Mouse (Mus musculus) adrenal gland, postnatal 14 days (tissue): ENCODE measurements around the gene Tmem37. TPM values are rescaled to one million over a fixed set of nuclear protein-coding genes. Genes with fewer than 3 reads are reported as not detected.

Source experiments
- DNase-seq: peaks from one replicate; pipeline ENCODE4 v3.0.0; 2021; ENCODE audit warnings: mixed read lengths
- total RNA-seq: library from RNA; stranded (reverse); gene quantifications from 2 replicates; pipeline ENCODE4 v1.2.3, GENCODE M21; 2021

The Tmem37 gene
- total RNA-seq, 1 experiment from 2014 or later, result 26.9 TPM

DNA sequence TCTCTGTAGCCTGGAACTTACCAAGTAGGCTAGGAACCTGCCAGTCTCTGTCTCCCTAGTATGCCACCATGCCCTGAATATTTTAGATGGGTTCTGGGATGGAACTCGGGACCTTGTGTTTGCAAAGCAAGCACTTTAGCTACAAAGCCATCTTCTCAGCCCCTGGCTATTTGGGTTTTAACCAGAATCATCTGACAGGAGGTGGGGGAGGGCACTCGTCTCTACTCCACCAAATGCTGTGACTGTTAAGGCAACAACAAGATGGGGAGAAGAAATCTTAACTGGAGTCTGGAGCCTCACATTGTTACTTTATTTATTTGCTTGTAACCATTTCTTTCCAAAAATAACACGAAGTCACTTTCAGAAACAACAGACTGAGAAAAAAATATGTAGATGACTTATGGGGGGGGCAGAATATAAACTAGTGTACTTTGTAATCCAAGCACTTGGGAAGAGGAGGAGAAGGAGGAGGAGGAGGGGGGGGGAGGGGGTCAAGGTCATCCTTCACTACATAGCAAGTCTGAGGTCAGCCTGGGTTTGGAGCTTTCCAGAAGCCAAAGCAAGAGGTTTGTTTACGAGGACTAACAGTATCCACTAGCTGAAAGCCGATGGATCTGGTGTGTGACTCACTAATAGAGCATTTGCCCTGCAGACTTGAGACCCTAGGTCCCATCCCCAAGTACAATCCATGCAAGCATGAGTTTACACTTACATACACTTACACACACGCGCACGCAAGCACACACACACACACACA lies 16.0 kb downstream of the Tmem37 start:
- no peak for DNase-seq

DNA sequence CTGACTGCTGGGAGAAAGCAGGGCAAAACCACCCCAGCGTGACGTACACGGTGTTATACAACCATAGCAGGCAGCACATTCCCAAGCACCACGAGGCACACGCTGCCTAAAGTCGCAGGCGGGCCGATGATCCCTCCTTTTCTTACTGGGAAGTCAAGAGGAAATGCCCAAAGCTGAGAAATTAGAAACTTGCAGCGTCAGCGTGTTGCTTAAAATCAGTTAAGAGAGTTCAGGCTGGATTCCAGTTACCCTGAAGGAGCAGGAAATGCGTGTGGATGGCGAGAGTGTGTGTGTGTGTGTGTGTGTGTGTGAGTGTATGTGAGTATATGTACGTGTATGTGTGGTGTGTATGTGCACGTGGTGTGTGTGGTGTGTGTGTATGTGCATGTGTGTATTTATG lies 16.8 kb downstream of the Tmem37 start:
- DNase-seq, result no peak

DNA sequence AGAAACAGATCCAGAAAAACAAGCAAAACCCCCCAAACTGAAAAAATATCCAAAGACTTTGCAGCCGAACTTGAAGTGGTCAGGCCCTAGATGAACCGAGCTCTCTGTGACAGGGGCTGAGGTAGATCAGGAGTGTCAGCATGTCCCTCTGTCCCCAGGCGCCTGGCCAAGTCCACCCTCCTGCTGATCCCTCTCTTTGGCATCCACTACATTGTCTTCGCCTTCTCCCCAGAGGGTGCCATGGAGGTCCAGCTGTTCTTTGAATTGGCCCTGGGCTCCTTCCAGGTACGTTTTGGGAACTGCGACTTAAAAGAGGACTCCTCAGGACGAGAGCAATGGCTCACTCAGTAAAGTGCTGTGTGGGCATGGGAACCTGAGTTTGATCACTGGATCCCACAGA lies 17.6 kb downstream of the Tmem37 start:
- no peak for DNase-seq

DNA sequence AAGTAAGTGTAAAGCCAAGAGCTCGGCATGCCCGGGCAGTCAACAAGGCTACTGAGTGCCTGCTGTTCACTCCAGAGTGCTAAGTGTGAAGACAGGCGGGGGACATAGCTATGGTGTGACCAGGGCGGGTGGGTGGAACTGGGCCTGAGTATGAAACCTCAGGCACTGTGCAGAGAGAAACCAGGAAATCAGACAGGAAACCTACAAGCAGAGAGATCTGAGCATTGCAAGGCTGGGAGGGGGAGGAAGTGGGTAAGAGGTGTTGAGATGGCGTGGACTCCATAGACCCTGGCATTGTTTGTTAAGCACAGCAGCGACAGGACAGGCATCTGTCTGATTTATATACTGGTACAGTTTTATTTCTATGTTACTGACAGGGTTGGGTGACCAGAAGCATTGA lies 18.4 kb downstream of the Tmem37 start:
- peak; percentile 15 for DNase-seq

DNA sequence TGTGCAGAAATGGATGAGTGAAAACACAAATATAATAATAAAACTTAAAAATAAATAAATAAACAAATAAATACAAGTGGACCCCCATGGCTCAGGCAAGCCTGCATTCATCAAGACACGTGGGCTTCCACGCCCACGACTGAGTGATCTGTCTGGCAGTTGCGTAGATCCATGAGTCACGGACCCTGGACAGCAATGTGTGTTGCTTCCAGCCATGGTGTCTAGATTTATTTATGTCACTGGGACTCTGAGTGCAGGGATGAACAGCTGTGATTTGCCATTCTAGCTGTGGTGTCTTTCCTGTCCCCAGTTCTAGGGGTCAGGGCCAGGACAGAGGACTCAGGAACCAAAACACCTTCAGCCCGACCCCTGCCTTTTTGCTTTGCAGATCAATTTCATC lies 18.9 kb downstream of the Tmem37 start:
- peak; percentile 79 for DNase-seq

DNA sequence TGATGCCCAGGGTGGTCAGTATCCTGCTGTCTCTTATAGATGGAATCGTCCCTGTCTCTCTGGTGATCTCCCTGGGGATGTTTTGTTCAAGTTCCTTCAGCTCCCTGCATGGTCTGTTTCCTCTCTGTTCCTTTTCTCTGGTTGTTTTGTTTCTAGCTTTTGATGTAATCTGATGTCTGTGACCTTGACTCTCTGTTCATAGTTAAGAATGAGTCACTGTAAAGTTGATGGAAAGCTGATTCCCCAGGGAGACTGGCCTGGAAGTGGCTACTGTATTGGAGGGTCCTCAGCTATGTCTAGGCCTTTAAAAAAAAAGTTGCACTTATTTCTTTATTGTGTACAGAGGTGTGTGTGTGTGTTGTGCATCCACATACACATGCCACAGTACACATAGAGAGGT lies 22.8 kb downstream of the Tmem37 start:
- DNase-seq, result no peak

DNA sequence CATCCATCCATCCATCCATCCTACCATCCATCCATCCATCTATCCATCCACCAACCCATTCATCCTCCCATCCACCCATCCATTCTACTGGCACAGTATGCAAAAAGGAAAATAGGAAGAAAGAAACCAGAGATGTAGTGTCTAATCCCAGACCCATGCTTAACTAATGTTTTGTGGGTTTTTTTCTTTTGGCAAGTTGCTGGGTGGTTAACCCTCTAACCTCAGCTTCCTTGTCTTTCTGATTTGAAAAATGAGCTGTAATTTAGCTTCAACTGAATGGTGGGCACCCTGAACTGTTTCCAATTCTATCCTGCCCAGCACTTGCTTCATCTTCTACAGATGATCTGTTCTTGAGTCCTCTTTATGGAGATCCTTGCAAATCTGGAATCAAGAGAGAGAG lies 26.5 kb downstream of the Tmem37 start:
- no peak for DNase-seq

DNA sequence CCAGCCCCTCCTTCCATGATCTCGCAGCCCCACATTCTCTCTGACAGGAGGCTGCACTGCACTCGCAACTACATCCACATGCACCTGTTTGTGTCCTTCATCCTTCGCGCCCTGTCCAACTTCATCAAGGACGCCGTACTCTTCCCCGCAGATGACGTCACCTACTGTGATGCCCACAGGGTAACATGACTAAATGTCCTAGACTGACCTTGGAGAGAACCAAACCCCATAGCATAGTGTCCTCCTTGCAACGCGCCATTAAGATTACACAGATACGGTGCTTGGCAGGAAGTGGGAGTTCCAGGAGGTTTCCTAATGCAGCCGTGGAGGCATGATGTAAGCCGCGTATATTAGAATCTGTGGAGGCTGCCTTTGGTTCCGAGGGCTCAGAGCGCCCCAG lies 29.3 kb downstream of the Tmem37 start:
- peak; percentile 25 for DNase-seq

DNA sequence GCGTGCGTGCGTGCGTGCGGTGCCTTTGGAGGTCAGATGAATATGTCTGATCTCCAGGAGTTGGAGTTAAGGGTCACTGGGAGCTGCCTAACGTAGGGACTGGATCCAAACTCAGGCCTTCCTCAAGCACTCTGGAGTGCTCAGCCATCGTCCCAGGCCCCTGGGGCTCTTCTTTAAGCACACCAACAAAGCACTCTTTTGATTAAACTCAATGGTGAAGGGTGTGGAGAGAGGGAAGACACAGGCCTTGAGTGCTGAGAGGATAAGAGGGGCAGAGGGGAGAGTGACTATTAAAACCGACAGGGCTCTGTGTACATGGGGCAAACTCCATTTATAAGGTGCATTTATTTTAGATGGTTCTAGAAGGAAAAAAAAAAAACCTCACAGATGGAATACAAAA lies 31.5 kb downstream of the Tmem37 start:
- no peak for DNase-seq

DNA sequence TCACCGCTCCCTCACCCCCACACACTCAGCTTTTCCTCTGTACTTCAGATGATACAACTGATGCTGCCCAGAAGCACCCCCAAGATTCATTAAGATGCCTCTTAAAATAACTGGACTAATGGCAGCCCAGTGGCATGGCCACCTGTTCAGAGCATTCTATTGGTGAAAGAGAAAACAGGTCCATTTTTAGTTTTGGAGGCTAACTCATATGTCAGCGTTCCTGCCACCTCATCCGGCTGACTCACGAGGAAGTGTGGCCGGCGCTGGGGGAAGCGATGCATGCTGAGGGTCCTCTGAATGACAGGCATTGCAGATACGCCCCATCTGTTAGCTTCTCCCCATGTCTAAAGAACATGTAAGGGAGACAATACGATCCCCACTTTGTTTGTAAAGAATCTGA lies 35.3 kb downstream of the Tmem37 start:
- no peak for DNase-seq

DNA sequence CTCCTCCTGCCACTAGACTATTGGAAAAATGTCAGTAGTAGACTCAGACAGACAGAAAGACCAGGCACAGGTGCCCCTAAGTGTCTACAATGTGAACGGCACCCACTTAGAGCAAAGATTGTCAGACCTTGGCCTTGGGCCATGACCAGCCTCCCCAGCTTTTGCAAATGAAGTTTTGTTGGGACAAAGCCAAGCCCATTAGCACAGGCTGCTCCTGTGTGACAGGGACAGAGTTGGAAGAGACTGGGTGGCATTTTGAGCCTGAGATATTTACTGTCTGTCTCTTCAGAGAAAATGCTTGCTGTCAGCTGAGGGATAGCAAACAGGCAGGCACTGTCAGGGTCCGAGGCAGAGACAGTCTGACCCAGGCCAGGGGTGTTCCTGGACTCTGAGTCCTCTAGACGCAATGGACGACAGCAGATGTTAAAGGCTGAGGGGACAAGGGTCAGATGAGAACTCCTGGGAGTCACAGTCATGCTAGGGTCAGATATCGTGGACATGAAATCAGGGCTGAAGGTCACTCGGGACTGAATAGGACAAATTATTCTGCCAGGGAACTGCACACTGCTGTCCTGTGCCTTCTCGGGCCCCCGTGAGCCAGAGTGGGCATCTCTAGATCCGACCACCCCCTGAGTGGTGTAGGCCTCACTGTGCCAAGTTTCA lies 36.7 kb downstream of the Tmem37 start:
- peak; percentile 69 for DNase-seq

DNA sequence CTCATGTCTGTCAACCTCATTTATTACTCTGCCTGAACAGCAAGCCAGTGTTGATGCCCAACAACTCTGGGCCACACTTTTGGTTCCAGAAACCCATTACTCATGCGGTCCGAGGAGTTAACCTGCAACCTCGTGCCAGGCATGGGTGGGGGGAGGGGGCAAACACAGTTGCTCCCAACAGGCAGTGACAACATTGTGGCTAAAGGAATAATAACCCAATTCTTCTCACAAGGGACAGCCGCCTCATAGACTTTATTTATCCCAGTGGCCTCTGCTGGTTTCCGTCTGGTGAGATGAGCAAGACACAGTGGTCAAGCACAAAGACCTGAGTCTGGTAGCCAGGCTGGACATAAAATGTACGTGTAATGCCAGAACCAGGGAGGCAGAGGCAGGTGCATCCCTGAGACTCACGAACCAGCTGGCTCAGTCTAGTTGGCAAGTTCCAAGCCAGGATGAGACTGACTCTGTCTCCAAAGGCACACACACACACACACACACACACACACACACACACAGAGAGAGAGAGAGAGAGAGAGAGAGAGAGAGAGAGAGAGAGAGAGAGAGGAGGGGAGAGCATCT lies 38.3 kb downstream of the Tmem37 start:
- DNase-seq, result no peak

DNA sequence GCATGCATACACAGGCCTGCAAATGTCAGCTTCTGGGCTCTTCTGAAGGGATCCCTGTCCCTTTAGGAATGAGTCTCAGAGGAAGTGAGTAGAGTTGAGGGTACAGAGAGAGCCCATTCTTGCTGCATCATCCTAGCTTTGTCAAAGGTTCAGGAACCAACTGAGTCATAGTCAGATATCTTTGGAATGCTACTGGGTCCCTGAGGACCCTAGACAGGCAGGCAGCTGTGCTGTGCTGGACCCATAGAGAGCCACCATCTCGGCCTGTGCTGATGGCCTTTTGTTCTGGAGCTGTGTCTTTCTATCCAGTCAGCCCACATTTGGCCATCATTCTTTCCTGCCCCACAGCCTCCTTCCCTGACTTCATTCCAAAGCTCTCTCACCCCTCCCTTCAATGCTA lies 39.1 kb downstream of the Tmem37 start:
- DNase-seq, result no peak

DNA sequence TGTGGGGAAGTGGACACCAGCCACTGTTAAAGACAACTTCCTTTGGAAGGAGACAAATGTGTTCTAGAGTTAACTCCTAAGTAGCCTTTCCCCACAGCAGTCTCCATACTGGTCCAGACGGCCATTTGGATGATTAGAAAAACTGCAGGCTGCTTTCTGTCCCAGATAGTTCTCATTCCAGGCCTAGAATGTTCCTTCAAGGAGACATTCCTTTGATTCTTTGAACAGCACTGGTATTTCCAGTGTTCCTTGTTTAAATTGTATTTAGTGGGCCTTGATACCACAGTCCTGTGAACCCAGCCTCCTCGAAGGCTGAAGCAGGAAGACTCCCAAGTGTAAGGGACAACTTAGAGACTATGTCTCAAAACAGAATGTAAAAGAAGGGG lies 40.4 kb downstream of the Tmem37 start:
- no peak for DNase-seq

DNA sequence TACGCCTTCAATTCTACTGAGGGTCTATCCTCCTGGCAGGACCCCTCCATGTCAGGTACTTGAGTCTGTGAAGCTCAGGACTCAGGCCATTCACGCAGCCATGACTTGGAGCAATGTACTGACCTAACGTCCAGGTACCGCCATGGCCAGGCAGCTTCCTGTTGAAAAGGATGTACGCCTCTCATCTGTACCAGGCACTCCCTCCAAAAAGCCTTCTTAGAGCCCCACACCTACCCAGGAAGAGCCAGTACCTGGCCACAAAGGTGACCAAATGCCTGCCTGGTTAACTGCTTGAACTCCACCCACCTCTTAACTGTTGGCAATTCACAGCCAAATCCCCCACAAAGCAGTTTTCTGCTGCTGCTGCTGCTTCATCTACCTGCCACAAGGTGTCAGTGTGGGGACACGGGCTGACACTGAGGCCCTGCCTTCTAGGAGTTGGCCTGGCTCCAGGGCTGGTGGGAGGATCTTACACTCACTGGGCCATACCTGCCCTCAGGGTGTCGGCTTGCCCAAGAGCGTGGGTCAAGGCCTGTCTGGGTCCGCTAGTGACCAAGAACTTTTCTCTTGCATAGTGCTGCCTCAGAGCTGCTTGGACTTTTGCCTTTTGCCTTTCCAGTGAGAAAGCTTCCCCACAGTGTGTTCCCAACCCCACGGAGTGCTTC lies 40.9 kb downstream of the Tmem37 start:
- peak; percentile 93 for DNase-seq

DNA sequence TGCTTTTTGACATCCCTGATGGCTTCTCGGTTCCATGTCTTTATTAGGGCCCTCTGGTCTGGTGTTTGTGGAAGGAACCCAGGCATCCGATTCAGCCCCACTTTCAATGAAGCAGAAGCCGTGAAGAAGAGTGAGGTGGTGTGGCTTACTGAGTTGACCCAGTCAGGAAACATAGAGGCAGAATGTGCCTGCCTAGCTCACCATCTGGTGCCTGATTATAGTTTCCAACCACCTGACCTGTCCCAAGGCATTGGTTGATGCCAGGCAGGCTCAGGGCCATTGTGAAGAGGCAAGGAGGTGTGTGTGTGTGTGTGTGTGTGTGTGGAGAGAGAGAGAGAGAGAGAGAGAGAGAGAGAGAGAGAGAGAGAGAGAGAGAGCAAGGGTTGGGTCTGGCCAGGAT lies 43.4 kb downstream of the Tmem37 start:
- DNase-seq, result no peak

DNA sequence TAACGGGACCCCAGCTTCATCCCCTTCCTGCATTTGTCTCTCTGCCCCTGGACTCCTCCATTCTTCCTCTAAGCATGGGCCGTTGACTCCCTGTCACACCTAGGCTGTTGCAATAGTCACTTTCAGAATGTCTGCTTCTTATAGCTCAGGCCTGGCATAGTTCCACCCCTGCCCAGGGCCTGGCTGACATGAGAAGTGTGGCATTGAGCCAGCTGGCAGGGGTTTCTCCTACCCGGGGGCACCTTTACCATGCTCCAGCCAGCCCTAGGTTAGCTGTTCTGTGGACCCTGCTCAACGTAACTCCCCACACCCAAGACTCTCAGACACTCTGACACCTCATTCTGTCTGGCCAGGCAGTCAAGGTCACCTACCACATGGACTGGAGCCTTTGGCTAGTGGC lies 46.2 kb downstream of the Tmem37 start:
- peak; percentile 47 for DNase-seq

DNA sequence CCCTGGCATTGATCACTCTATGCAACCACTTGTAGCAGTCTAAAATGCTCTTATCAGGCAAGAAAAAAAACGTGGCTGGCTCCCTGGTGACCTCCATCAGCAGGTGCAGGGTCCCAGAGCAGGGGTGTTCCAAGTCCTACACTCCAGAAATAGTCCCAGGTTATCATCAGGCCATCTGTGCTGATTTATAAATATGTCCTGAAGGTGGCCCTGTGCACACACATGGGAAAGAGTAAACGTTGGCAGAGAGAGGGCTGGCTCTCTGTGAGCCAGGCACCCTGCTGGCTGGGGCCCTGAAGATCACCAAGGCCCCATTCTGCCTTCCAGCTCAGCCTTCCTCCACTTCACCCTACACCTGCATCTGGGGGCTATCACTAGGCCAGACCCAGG lies 48.8 kb downstream of the Tmem37 start:
- DNase-seq, result peak; percentile 37

DNA sequence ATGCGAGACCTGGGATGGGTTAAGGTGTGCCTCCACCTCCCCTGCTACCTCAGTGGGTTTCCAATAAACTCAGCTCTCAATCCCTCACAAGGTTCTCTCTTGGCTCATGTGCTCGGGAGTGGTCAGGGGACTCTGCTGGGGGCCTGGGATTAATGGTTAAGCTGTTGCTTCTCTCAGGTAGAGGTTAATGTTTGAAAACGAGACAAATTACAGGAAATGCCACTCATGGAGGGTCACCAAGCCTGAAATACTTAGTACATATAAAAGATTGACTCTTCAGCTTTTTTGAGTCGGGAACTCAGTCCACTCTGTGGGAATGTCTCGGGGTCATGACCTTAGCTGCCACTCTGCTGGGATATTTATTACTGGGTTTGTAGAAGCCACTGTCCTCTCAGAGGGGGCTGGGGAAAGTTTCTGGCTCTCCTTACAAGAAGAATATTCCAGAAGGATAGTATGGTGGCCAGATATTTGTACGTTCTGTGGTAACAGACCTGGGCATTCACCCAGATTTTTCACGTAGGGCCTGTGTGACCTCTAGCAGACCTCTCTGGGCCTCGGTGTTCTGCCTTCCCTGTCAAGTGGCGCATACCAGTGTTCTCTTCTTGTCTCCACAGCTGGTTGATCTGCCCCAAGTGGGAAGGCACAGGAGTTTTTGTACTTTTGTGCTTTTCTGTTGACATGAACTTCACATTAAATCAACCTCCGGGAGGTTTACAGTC lies 49.4 kb downstream of the Tmem37 start:
- peak; percentile 35 for DNase-seq

DNA sequence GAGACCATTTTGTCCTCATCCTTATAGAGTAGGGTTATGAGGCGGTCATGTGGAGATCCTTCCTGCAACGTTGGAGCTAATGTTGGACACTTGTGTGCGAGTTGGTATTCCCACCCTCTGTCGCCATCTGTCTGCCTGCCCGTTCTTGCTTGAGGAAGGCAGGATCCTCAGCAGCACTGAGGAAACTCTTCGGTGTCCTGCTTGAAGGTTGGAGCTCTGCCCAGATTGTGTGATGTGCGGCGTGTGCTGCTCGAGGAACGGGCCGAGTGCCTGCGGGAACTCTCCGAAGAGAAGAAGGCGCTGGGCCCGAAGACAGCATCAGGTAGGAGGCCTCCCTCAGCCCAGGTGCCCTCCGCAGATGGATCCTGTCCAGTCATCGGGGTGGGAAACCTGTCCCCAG lies 51.9 kb downstream of the Tmem37 start:
- no peak for DNase-seq

DNA sequence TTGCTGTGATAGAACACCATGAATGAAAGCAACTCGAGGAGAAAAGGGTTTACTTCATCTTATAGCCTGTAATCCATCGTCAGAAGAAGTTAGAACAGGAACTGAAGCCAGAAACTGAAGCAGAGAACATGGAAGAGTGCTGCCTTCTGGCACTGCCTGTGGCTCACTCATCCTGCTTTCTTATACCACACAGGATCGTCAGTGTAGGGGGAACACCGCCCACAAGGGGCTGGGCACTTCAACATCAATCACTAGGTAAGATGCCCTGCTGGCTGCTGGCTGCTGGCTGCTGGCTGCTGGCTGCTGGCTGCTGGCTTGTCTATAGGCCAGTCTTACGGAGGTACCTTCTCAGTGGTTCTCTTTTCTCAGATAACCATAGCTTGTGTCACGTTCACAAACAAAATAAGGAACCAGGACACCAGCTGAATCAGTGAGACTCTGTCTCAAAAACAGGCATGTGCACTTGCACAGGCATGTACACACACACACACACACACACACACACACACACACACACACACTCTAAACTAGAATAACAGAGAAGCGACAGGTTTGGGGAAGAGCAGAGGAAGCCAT lies 53.5 kb downstream of the Tmem37 start:
- DNase-seq, result no peak

DNA sequence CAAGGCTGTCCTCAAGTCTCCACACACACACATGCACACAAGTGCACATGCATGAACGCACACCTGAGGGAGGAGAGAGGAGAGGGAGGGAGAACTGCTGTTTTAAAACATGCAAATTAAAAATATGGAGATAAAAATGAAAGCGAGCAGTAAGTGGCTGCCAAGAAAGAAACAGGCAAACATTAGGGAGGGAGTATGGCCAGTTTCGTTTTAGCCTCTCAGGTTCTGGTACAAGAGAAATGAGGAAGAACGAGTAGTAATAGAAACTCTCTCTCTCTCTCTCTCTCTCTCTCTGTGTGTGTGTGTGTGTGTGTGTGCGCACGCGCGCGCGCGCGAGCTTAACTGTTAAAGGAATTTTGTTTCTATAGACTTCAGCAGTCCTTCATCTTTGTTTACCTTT lies 54.4 kb downstream of the Tmem37 start:
- no peak for DNase-seq
